Mouse (Mus musculus) midbrain, embryonic 14.5 days (tissue): ENCODE measurements around the gene Tmem41b. TPM values are rescaled to one million over a fixed set of nuclear protein-coding genes. Genes with fewer than 3 reads are reported as not detected.

ENCODE experiments used
- ATAC-seq: fragments of 200-750 bp; cut with Nextera tagmentation; 2 replicates; pipeline ENCODE4 v1.8.0; 2017; ENCODE audit warnings: moderate number of reproducible peaks, moderate library complexity; ENCODE audit not compliant: low FRiP score, low TSS enrichment
- DNase-seq: peaks from one replicate; pipeline ENCODE4 v3.0.0-alpha.2; 2015
- H3K27ac ChIP-seq: fragments of 300-500 bp; sonication (generic); replicated peaks from 2 replicates; pipeline ENCODE4 v1.5.1; 2014; ENCODE audit warnings: mild to moderate bottlenecking, low read depth, low read length, moderate library complexity
- H3K27me3 ChIP-seq: fragments of 300-500 bp; sonication (generic); 2 replicates; pipeline ENCODE4 v1.6.1; 2014; ENCODE audit warnings: low read length, control low read depth, mixed read lengths; ENCODE audit not compliant: control insufficient read depth, insufficient read depth
- H3K36me3 ChIP-seq: fragments of 300-500 bp; sonication (generic); 2 replicates; pipeline ENCODE4 v1.6.1; 2014; ENCODE audit warnings: low read length, control low read depth; ENCODE audit not compliant: control insufficient read depth, insufficient read depth
- H3K4me1 ChIP-seq: fragments of 300-500 bp; sonication (generic); 2 replicates; pipeline ENCODE4 v1.6.1; 2014; ENCODE audit warnings: mild to moderate bottlenecking, antibody characterized with exemption, low read length, control low read depth; ENCODE audit not compliant: control insufficient read depth, insufficient read depth
- H3K4me2 ChIP-seq: fragments of 300-500 bp; sonication (generic); 2 replicates; pipeline ENCODE4 v1.6.1; 2014; ENCODE audit warnings: mild to moderate bottlenecking, low read length, moderate library complexity
- H3K4me3 ChIP-seq: fragments of 300-500 bp; sonication (generic); replicated peaks from 2 replicates; pipeline ENCODE4 v1.5.1; 2014; ENCODE audit warnings: low read depth, low read length
- H3K9ac ChIP-seq: fragments of 300-500 bp; sonication (generic); replicated peaks from 2 replicates; pipeline ENCODE4 v1.6.1; 2014; ENCODE audit warnings: mild to moderate bottlenecking, low read length, moderate library complexity
- H3K9me3 ChIP-seq: fragments of 300-500 bp; sonication (generic); 2 replicates; pipeline ENCODE4 v1.6.1; 2016; ENCODE audit warnings: low read length, control low read depth, mixed read lengths; ENCODE audit not compliant: control insufficient read depth
- WGBS: fragments of 180-500 bp; shearing (Covaris S2); extraction: QIAGEN DNeasy Blood & Tissue Kit; methylation state at CpG from one replicate; pipeline ENCODE4 v1.1.7; 2014; 5-methylcytosine and 5-hydroxymethylcytosine counted together
- polyA plus RNA-seq: library from polyadenylated mRNA; unstranded; fragments of >200 nt; fragmentation: Nextera tagmentation; extraction: Ambion mirVana; gene quantifications from 2 replicates; pipeline ENCODE4 v1.2.1, GENCODE M21; 2014

Tmem41b gene
- polyA plus RNA-seq, 1 experiment from 2014 or later, result 71.6 TPM

DNA sequence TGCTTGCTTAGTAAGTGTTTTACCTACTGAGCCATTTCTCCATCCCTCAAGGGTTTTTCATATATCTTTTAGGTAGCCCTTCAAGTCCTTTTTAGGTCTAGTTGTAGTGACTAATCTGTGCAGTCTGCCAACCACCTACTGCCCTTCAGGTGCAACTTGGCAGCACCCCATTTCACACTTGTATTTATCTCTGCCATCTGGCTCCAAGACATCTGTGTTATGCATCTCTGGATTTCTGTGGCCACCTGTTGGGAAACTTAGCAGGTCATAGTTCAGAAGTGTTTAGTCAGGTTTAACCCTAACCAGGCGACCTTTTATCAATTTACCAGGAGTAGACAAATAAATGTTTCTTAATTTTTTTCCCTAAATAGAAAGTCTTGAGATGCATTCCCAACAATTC is 24.7 kb upstream of the Tmem41b start:
- Histone ChIP-seq H3K9me3 (no peaks in the 10 kb centered on the region), H3K9ac (no peak overlapping the region), H3K27ac (no peak overlapping the region), H3K4me2 (no peak overlapping the region), H3K4me3 (no peak overlapping the region), H3K36me3 (no peaks in the 10 kb centered on the region), H3K4me1 (no peaks in the 10 kb centered on the region), H3K27me3 (no peaks in the 10 kb centered on the region)
- no peak for DNase-seq
- no peak for ATAC-seq
- 62% methylated on average over 1 of the region's 1 CpGs for WGBS

DNA sequence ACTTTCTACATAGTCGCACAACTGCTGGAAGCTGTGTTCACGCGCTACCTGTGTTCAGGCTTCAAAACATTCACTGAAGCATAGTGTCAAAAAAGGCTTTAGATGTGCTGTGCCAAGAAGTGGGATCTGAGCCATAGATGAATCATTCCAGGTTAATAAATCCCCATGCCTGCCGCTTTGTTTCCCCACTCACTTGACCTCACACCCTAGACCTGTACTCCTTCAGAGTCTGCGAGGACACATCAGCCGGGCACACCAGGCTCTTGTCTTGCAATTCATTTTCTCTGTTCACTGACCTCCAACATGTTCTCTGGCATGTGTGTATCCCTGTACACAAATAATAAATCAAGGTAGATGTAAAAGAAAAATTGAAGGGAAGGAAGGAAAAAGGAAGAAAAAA is 22.4 kb upstream of the Tmem41b start:
- no peak for ATAC-seq
- no peaks in the 10 kb centered on the region for H3K4me1 ChIP-seq
- no peak overlapping the region for H3K4me3 ChIP-seq
- H3K9ac ChIP-seq, result no peak overlapping the region
- WGBS, result 96% methylated on average over 6 of the region's 6 CpGs
- H3K36me3 ChIP-seq, result no peaks in the 10 kb centered on the region
- no peak overlapping the region for H3K4me2 ChIP-seq
- H3K27me3 ChIP-seq, result no peaks in the 10 kb centered on the region
- no peak for DNase-seq
- no peak overlapping the region for H3K27ac ChIP-seq
- no peaks in the 10 kb centered on the region for H3K9me3 ChIP-seq

DNA sequence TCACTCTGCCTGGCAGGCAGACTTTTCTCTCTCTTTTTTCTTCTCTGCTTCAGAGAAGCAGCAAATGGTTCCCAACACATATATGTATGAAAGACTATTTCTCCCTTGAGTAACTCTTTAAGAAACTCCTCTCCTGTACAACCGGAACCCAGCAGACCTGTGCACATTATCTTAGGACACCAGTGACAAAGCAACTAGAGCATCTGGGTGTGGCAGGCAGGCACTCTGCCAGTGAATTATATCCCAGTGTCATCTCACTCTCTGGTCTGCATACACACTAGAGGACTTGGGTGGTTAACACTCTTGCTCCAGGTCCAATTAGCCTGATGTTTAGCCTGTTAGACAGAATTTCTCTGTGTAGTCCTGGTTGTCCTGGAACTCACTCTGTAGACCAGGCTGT is 21.8 kb upstream of the Tmem41b start:
- H3K9ac ChIP-seq, result no peak overlapping the region
- ATAC-seq (no peak), DNase-seq (no peak)
- H3K27me3 ChIP-seq, result no peaks in the 10 kb centered on the region
- no peak overlapping the region for H3K4me3 ChIP-seq
- WGBS, result 91% methylated on average over 1 of the region's 1 CpGs
- H3K4me1 ChIP-seq, result no peaks in the 10 kb centered on the region
- no peaks in the 10 kb centered on the region for H3K36me3 ChIP-seq
- H3K4me2 ChIP-seq, result no peak overlapping the region
- no peaks in the 10 kb centered on the region for H3K9me3 ChIP-seq
- H3K27ac ChIP-seq, result no peak overlapping the region

DNA sequence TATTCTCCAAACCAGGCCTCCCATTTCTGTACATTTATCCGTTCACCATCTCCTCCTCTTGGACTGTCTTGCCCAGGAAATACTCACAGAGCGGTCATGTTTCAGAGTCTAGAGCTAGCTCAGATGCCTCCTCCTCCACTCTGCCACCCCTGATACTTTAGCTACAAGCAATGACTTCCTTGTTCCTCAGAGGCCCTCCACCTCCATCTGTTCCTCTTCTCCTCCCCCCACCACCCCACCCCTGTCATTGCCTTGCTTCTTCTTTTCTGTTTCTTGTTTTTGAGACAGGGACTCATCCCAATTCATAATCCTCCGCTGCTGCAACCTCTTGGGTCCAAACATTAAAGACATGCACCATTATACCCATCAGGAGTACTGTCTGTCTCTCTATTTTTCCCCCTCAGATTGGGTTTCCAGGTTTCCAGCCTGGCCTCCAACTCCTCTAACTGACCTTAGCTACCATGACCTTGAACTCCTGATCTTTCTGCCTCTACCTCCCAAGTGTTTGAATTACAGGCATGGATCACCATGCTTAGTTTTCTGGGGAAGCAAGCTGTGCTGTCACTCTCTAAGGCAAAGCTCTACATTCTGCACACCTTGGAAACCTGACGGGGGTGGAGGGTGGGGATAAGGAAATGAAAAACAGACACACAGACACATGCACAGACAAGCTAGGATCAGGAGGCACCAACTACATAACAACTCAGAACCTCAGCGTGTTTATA is 19.9 kb upstream of the Tmem41b start:
- Histone ChIP-seq H3K4me2 (no peak overlapping the region), H3K4me1 (0 out of 2 replicates have a peak, but pooled peaks cover 3% of the 10 kb centered on the region), H3K9me3 (no peaks in the 10 kb centered on the region), H3K27me3 (no peaks in the 10 kb centered on the region), H3K36me3 (no peaks in the 10 kb centered on the region), H3K9ac (no peak overlapping the region), H3K4me3 (no peak overlapping the region), H3K27ac (no peak overlapping the region)
- DNase-seq, result no peak
- no peak for ATAC-seq
- 80% methylated on average over 5 of the region's 5 CpGs for WGBS

DNA sequence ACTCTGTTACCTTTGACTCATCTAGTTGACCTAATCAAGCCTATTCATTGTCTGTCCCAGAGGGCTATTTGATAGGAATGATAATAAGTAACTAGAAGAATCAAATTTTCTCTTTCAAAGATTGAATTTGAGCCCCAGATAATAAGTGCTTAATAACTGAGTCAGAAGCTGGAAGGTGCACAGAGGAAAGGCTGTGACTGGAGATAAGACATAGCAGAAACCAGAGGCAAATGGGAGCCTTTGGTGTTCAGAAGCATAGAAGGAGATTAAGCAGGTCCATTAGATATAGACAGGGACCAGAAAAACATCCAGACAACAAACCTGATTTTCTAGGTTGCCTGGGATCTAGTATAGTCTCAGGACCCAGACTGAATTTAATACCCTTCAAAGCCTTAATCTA is 19.2 kb upstream of the Tmem41b start:
- no peak overlapping the region for H3K4me3 ChIP-seq
- H3K27me3 ChIP-seq, result no peaks in the 10 kb centered on the region
- no peak overlapping the region for H3K9ac ChIP-seq
- no peaks in the 10 kb centered on the region for H3K9me3 ChIP-seq
- no peak for ATAC-seq
- 0 out of 2 replicates have a peak, but pooled peaks cover 3% of the 10 kb centered on the region for H3K4me1 ChIP-seq
- DNase-seq, result no peak
- no peak overlapping the region for H3K4me2 ChIP-seq
- no peak overlapping the region for H3K27ac ChIP-seq
- no peaks in the 10 kb centered on the region for H3K36me3 ChIP-seq

DNA sequence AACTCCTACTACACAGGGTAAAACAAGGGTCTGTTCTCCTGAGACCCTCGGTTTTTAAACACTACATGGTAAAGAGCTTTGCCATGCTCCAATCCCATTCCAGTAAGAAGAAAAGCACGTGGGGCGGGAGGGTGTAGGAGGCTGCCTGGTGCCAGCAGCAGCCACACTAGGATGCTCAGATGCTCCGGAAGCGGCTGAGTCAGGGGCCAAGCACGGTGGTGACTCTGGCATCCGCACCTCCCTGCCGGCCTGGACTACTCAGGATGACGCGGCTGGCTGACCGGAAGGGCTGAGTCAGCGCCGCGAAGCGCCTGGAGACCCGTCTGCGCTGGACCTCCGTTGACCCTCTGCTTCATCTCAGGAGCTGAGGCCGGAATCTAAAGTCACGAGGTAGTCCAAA is 16.2 kb upstream of the Tmem41b start:
- H3K27me3 ChIP-seq, result no peaks in the 10 kb centered on the region
- WGBS, result 14% methylated on average over 20 of the region's 20 CpGs
- peak overlapping the region; percentile 46; the same call in 1 of the 2 replicates for H3K9ac ChIP-seq
- 0 out of 2 replicates have a peak, but pooled peaks cover 3% of the 10 kb centered on the region for H3K4me1 ChIP-seq
- H3K9me3 ChIP-seq, result no peaks in the 10 kb centered on the region
- peak overlapping the region; percentile 5; the same call in 1 of the 2 replicates for H3K4me3 ChIP-seq
- H3K4me2 ChIP-seq, result peak overlapping the region; percentile 45
- ATAC-seq (no peak), DNase-seq (peak; percentile 25)
- H3K27ac ChIP-seq, result no peak overlapping the region
- no peaks in the 10 kb centered on the region for H3K36me3 ChIP-seq

DNA sequence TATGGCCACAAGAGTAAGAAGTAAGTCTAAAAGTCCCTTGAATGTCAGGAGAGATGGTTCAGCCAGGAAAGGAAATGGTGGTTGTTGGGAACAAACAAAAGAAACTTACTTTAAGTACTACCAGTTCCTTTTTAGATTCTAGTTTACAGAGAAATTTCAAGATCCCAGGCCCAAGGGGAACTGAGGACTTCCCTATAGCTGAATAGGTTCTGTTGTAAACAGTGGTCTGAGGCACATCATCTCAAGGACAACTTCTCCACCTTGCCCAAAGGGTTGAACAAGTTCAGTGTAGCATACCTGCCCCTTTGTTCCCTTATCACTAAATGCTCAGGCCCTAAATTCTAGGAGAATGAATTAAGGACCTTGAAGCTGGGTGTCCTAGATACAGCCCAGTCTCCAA is 15.4 kb upstream of the Tmem41b start:
- 0 out of 2 replicates have a peak, but pooled peaks cover 3% of the 10 kb centered on the region for H3K4me1 ChIP-seq
- no peak overlapping the region for H3K4me2 ChIP-seq
- no peak overlapping the region for H3K27ac ChIP-seq
- no peak overlapping the region for H3K4me3 ChIP-seq
- no peaks in the 10 kb centered on the region for H3K36me3 ChIP-seq
- DNase-seq (no peak), ATAC-seq (no peak)
- no peak overlapping the region for H3K9ac ChIP-seq
- no peaks in the 10 kb centered on the region for H3K9me3 ChIP-seq
- no peaks in the 10 kb centered on the region for H3K27me3 ChIP-seq

DNA sequence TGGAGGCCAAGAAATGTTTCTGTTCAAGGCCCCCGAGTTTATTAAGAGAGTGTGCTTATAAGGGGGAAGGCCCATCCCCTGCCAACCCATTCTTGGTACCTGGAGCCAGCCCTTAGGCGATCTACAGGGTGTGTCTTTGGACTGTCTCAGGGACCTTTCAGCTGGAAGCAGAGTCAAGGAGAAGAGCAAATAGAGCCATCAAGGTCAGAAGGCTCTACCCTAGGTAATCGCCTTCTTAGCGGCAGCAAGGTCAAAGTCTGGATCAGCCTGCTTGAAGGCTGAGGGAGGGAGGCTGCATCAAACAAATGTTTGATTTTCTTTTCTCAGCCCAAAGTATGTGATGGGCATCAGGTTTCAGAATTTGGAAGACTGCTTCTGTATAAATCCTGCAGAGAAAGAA is 11.7 kb upstream of the Tmem41b start:
- Histone ChIP-seq H3K9me3 (no peaks in the 10 kb centered on the region), H3K9ac (no peak overlapping the region), H3K4me3 (no peak overlapping the region), H3K4me2 (no peak overlapping the region), H3K27ac (no peak overlapping the region), H3K36me3 (no peaks in the 10 kb centered on the region), H3K27me3 (no peaks in the 10 kb centered on the region), H3K4me1 (0 out of 2 replicates have a peak, but pooled peaks cover 3% of the 10 kb centered on the region)
- 83% methylated on average over 4 of the region's 4 CpGs for WGBS
- DNase-seq, result no peak
- no peak for ATAC-seq

DNA sequence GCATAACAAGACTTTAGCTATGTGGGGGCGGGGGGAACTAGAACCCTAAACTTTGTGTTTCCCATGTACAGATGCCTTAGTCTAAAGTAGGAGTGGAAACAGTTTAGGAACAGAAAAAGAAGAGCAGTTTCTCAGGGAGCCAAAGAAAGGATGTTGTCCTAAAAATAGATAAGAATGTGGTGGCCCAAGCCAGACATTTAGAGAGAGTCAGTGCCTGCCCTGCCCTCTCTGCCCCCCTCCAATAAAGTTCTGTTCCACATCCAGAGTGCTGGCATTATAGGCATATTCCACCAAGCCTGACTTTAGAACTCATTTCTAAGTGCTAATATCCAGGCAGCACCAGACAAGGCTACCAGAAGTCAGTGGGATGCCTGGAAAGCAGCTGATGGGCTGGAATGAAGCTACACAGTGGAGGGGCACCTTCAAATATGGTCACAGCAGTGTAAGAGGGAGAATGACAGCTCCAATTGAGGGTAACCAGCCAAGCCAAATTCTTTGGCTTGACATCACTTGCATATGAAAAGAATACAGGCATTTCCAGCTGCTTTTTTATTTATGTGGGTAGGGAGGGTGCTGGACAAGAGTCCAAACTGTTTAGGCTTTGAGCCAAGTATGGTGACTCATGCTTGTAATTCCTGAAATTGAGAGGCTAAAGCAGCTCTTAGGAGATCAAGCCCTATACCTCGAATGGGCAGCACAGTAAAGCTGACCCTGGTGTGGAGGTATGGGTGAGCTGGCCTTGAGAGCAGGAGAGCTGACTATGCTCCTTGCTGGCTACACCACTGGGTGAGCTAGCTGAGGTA is 6.6 kb upstream of the Tmem41b start:
- Histone ChIP-seq H3K4me1 (no peaks in the 10 kb centered on the region), H3K27me3 (no peaks in the 10 kb centered on the region), H3K27ac (no peak overlapping the region), H3K9ac (no peak overlapping the region), H3K4me2 (no peak overlapping the region), H3K4me3 (no peak overlapping the region), H3K9me3 (no peaks in the 10 kb centered on the region), H3K36me3 (no peaks in the 10 kb centered on the region)
- WGBS, result 67% methylated on average over 2 of the region's 2 CpGs
- peak; percentile 44 for DNase-seq
- no peak for ATAC-seq
